Mouse (Mus musculus) right cerebral cortex, adult 18-20 months (tissue): Measurements from ENCODE around the gene Gm17364.
A peak's percentile ranks its signal among the peaks of the same experiment; 100 is the strongest.
"Not testable (repeated sequence)": the region's sequence is repeated elsewhere in the genome, so short reads cannot be mapped to it uniquely, and the experiment has no call there.

Experiments used
- DNase-seq: peaks from one replicate; pipeline ENCODE4 v3.0.0; 2022; ENCODE audit warnings: mixed read lengths

Gm17364 gene

GRCm38 (mm10) chr13:41273927-41274650, at the start of gene Gm17364:
Gene Gm17364 (minus strand): TSS chr13:41273977.
- no peak for DNase-seq

GRCm38 (mm10) chr13:41321433-41321832, 47.7 kb upstream of the Gm17364 start:
- no peak for DNase-seq

GRCm38 (mm10) chr13:41320749-41321148, 47.0 kb upstream of the Gm17364 start:
- no peak for DNase-seq

DNA sequence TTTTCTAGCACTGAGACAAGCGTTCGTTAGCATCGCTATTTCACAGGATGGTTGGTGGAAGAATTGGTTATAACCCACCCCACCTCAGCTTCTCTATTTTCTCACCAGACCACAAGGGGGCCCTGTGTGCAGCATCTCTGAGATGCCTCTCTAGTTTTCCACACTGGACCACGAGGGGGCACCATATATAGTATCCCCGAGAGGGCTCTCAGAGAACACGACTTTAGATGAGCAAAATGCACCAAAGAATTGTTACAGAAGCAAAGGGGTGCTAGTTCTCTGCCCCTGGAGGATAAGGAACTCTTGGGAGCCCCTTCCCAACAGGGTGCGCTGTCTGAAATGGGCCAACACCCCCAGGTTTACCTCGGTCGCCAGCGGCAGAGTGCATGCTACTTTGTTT, 28.9 kb upstream of the Gm17364 start:
- peak; percentile 71 for DNase-seq

- DNase-seq: no peak
Measured at GRCm38 (mm10) chr13:41300037-41300436, 26.3 kb upstream of the Gm17364 start.

DNA sequence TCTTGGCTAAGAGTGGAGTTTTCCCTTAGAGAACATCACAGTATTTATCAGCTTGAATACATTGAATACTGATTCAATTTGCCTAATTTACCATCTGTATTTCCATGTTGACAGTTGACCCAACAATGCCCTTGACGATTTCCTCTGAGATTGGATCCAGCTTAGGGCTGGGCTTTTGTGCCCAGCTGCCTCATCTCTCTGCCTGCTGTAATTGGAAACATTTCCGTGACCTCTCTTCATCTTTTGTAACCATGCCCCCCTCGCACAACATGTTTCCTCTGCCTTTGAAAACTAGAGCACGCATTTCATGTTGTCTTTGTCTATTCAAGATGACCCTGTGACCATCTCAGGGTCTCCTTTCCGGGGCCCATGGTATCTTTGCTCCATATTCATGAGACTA, 25.2 kb upstream of the Gm17364 start:
- DNase-seq: no peak

GRCm38 (mm10) chr13:41298533-41298932, 24.8 kb upstream of the Gm17364 start:
- no peak for DNase-seq

GRCm38 (mm10) chr13:41296396-41296795, 22.6 kb upstream of the Gm17364 start:
- no peak for DNase-seq

- DNase-seq: no peak
Measured at GRCm38 (mm10) chr13:41295886-41296285, 22.1 kb upstream of the Gm17364 start.

DNA sequence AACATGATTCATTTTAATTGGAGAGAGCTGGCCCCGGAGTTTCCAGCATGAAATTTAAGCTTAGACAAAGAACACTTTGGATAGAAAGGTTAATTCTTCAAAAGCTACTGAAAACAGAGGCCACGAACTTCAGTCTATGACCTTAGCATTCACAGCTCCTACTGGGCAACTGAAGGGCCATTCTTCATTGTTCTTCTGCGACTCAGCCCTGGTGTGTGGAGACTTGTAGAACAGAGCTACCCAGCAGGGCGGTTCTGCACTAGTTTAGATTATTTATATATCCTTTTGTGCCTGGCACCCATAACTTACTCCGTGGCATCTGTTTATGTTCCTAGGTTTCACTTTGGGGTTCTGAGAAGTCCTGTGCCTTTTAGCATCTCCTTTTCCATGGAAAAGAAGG, 19.8 kb upstream of the Gm17364 start:
- DNase-seq: no peak

DNA sequence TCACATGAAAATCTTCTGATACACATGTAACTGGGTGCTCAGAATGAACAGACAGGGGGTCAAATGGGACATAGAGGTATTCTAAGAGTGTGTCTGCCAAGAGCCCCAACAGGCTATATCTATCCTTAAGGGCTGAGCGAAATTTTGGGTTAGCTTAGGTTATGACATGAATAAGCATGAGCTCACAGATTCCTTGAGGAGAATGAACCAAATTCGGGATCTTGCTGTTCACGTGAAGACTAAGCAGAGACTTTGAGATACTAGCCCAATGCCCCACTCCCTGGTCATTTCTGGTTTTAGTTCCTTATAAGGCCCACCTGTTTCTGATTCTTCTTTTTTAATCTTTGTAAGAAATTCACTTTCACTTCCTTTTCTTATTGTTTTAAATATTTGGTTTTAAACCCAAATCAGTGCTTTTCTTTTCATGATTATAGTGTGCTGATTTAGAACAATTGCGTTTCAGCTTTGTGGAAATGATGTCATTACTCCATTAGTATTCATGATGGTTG, 17.7 kb upstream of the Gm17364 start:
- no peak for DNase-seq

- no peak for DNase-seq
Measured at GRCm38 (mm10) chr13:41286285-41286684, 12.5 kb upstream of the Gm17364 start.

DNA sequence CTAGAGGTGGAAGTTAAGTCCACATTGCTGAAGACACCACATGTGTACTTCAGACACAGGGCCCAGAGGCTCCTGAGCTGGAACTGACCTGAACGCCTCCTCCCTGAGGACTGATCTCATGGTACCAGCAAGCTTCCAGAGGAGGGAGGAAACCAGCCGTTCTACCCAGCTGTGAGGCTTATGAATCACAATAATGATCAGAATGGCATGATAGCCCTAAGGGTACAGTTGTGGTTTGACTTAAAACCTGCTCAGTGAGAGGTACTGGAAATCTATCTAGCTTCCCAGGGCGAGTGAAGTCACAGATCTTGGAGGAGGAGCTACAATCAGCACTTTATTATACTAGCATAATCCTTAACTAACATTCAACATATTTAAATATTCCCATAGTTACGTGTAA, 11.7 kb upstream of the Gm17364 start:
- no peak for DNase-seq

DNA sequence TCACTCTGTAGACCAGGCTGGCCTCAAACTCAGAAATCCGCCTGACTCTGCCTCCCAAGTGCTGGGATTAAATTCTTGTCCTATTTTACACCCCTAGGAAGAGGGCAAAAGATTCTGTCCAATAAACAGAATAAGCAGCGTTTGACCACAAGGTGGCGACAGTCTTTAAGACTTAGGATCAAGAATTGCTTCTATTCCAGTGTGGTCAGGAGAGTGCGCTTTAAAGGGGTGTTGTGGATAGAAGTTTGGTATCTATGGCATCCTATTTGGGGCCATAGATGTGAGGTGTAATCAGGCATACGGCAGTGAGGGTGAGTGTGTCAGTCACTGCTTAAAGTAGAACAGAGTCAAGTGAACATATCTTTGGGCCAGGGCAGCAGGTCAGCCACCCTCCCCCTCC, 9.5 kb upstream of the Gm17364 start:
- peak; percentile 68 for DNase-seq

GRCm38 (mm10) chr13:41280696-41281095, 6.9 kb upstream of the Gm17364 start:
- no peak for DNase-seq

GRCm38 (mm10) chr13:41267827-41268408, 5.9 kb downstream of the Gm17364 start:
- peak; percentile 74 for DNase-seq

- DNase-seq: no peak
Measured at GRCm38 (mm10) chr13:41263304-41264006, 10.3 kb downstream of the Gm17364 start.

GRCm38 (mm10) chr13:41261617-41262016, 12.2 kb downstream of the Gm17364 start:
- DNase-seq: not testable (repeated sequence)

DNA sequence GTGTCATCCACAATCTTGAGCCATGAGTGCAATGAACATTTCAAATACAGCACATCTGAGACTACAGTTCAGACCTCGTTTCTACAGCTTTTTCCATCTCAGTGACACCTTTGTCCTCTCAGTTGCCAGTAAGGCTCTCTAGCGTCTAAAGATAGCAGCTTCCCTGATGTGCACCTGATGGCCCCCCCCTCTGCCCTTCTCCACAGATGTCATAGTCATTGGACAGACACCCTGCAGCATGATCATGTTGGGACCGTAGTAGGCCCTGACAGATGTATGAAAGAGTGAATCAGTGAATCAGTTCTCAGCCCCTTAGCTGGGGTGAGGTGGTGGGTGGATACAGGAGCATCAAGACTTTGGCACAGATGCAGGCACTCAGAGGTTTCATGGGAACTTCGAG, 15.9 kb downstream of the Gm17364 start:
- no peak for DNase-seq

DNA sequence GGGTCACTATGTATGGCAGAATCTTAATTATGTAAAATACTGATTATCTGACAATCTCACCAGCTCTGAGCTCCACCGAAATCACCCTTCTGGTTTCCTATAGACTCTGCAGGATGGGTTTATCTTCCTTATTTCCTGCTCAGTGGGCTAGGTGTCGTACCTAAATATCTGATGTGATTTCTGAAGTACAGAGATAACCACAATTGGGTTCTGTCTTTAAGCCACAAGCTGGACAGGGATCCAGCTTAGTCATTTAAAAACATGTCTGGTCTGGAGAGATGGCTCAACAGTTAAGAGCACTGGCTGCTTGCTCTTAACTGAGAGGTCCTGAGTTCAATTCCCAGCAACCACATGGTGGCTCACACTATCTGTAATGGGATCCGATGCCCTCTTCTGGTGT, 16.8 kb downstream of the Gm17364 start:
- no peak for DNase-seq

DNA sequence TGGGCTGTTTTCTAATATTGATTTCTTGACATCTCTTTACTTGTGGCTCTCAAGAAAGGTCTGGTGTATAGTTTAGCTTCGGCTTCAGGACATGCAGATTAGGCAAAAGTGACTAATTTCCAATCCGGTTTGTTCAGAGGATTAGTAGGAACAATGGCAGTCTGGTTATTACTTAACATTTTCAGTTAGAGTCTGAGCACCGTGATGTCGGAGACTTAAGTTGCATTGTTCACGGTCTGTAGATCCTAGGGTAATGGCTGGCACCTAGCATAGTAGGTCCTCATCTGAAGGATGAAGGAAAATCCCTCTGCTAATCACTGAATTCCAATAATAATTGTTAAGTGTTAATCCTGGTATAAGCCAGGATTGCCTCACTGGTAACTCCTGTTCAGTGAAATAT, 17.7 kb downstream of the Gm17364 start:
- no peak for DNase-seq

- DNase-seq: no peak
Measured at GRCm38 (mm10) chr13:41252736-41253135, 21.0 kb downstream of the Gm17364 start.

GRCm38 (mm10) chr13:41252141-41252540, 21.6 kb downstream of the Gm17364 start:
- DNase-seq: no peak

DNA sequence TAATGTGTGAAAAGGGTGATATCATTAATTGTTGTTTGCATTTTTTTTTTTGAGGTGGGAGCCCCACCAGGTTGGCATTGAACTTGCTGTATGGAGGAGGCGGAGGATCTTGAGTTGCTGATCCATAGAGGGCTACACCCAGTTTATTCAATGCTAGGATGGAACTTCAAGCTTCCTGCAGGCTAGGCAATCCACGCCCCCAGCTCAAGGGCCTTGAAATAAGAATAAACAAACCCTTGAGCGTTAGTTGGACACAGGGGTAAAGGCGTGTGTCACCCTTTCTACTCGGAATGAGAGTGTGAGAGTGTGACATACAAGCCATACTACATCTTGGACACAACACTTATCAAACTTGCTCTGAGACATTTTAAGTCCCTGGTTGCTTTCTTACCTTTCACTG, 22.1 kb downstream of the Gm17364 start:
- DNase-seq: no peak
